Mouse (Mus musculus) intestine, embryonic 14.5 days (tissue): ENCODE data around the gene Hebp1. TPM values are rescaled to one million over a fixed set of nuclear protein-coding genes. Genes with fewer than 3 reads are reported as not detected.

ENCODE experiments used
- ATAC-seq: fragments of 200-750 bp; cut with Nextera tagmentation; replicated peaks from 2 replicates; pipeline ENCODE4 v1.8.0; 2017; ENCODE audit warnings: low read depth, moderate number of reproducible peaks, moderate TSS enrichment, moderate library complexity; ENCODE audit not compliant: low FRiP score, low TSS enrichment
- DNase-seq: peaks from one replicate; pipeline ENCODE4 v3.0.0-alpha.2; 2018; ENCODE audit warnings: low spot score
- H3K27ac ChIP-seq: fragments of 300-500 bp; sonication (generic); 2 replicates; pipeline ENCODE4 v1.5.1; 2014; ENCODE audit warnings: low read depth, mild to moderate bottlenecking, control low read depth
- H3K27me3 ChIP-seq: fragments of 300-500 bp; sonication (generic); replicated peaks from 2 replicates; pipeline ENCODE4 v1.6.1; 2014; ENCODE audit warnings: low read length, control low read depth; ENCODE audit not compliant: control insufficient read depth, insufficient read depth
- H3K36me3 ChIP-seq: fragments of 300-500 bp; sonication (generic); 2 replicates; pipeline ENCODE4 v1.6.1; 2014; ENCODE audit warnings: low read length, control low read depth; ENCODE audit not compliant: control insufficient read depth, insufficient read depth
- H3K4me1 ChIP-seq: fragments of 300-500 bp; sonication (generic); replicated peaks from 2 replicates; pipeline ENCODE4 v1.6.1; 2014; ENCODE audit warnings: low read length, control low read depth, mixed read lengths; ENCODE audit not compliant: control insufficient read depth, insufficient read depth
- H3K4me2 ChIP-seq: fragments of 300-500 bp; sonication (generic); 2 replicates; pipeline ENCODE4 v1.6.1; 2014; ENCODE audit warnings: low read length
- H3K4me3 ChIP-seq: fragments of 300-500 bp; sonication (generic); 2 replicates; pipeline ENCODE4 v1.5.1; 2014; ENCODE audit warnings: low read depth, low read length, control low read depth, mixed read lengths
- H3K9ac ChIP-seq: fragments of 300-500 bp; sonication (generic); 2 replicates; pipeline ENCODE4 v1.6.1; 2014; ENCODE audit warnings: mild to moderate bottlenecking, low read length
- H3K9me3 ChIP-seq: fragments of 300-500 bp; sonication (generic); 2 replicates; pipeline ENCODE4 v1.6.1; 2016; ENCODE audit warnings: low read length, control low read depth; ENCODE audit not compliant: control insufficient read depth
- WGBS: fragments of 180-500 bp; shearing (Covaris S2); extraction: QIAGEN DNeasy Blood & Tissue Kit; methylation state at CpG from one replicate; pipeline ENCODE4 v1.1.7; 2014; 5-methylcytosine and 5-hydroxymethylcytosine counted together
- polyA plus RNA-seq: library from polyadenylated mRNA; unstranded; fragments of >200 nt; fragmentation: Nextera tagmentation; extraction: Ambion mirVana; gene quantifications from 2 replicates; pipeline ENCODE4 v1.2.1, GENCODE M21; 2014

The Hebp1 gene
- polyA plus RNA-seq, 1 experiment from 2014 or later, result 14.7 TPM

GRCm38 (mm10) chr6:135192993-135193392 is 4.8 kb downstream of the Hebp1 start:
- DNase-seq, result no peak
- ATAC-seq, result no peak
- H3K4me2 ChIP-seq, result no peak overlapping the region
- H3K4me3 ChIP-seq, result no peak overlapping the region
- no peaks in the 10 kb centered on the region for H3K9me3 ChIP-seq
- H3K27ac ChIP-seq, result no peak overlapping the region
- 77% methylated on average over 8 of the region's 8 CpGs for WGBS
- no peak overlapping the region for H3K9ac ChIP-seq
- no peaks in the 10 kb centered on the region for H3K36me3 ChIP-seq
- H3K4me1 ChIP-seq, result no peaks in the 10 kb centered on the region
- no peaks in the 10 kb centered on the region for H3K27me3 ChIP-seq

GRCm38 (mm10) chr6:135191906-135192305 is 5.9 kb downstream of the Hebp1 start:
- Histone ChIP-seq H3K9me3 (no peaks in the 10 kb centered on the region), H3K4me3 (no peak overlapping the region), H3K9ac (no peak overlapping the region), H3K36me3 (no peaks in the 10 kb centered on the region), H3K27me3 (no peaks in the 10 kb centered on the region), H3K4me2 (no peak overlapping the region), H3K27ac (no peak overlapping the region), H3K4me1 (peaks cover 3% of the 10 kb centered on the region; the same call in 1 of the 2 replicates)
- ATAC-seq, result no peak
- no peak for DNase-seq
- 67% methylated on average over 1 of the region's 1 CpGs for WGBS

GRCm38 (mm10) chr6:135190122-135190521 is 7.7 kb downstream of the Hebp1 start:
- WGBS, result 80% methylated on average over 6 of the region's 6 CpGs
- H3K9ac ChIP-seq, result no peak overlapping the region
- H3K4me1 ChIP-seq, result peaks cover 3% of the 10 kb centered on the region; the same call in 1 of the 2 replicates

GRCm38 (mm10) chr6:135188629-135189028 is 9.2 kb downstream of the Hebp1 start:
- Histone ChIP-seq H3K27me3 (no peaks in the 10 kb centered on the region), H3K4me2 (no peak overlapping the region), H3K4me1 (peaks cover 3% of the 10 kb centered on the region; the same call in 1 of the 2 replicates), H3K4me3 (no peak overlapping the region), H3K36me3 (no peaks in the 10 kb centered on the region), H3K27ac (no peak overlapping the region), H3K9me3 (no peaks in the 10 kb centered on the region), H3K9ac (no peak overlapping the region)
- ATAC-seq (no peak), DNase-seq (no peak)
- 42% methylated on average over 4 of the region's 4 CpGs for WGBS

More at GRCm38 (mm10) chr6:135190122-135190521, 7.7 kb downstream of the Hebp1 start:
- Histone ChIP-seq H3K36me3 (no peaks in the 10 kb centered on the region), H3K4me3 (no peak overlapping the region), H3K27me3 (no peaks in the 10 kb centered on the region), H3K27ac (no peak overlapping the region), H3K9me3 (no peaks in the 10 kb centered on the region), H3K4me2 (no peak overlapping the region)
- no peak for DNase-seq
- no peak for ATAC-seq

GRCm38 (mm10) chr6:135187076-135187917 is 10.5 kb downstream of the Hebp1 start:
- peaks cover 3% of the 10 kb centered on the region; the same call in 1 of the 2 replicates for H3K4me1 ChIP-seq
- H3K27ac ChIP-seq, result no peak overlapping the region
- DNase-seq (no peak), ATAC-seq (no peak)
- H3K4me3 ChIP-seq, result no peak overlapping the region
- H3K4me2 ChIP-seq, result no peak overlapping the region
- no peaks in the 10 kb centered on the region for H3K9me3 ChIP-seq
- H3K27me3 ChIP-seq, result no peaks in the 10 kb centered on the region
- no peaks in the 10 kb centered on the region for H3K36me3 ChIP-seq
- H3K9ac ChIP-seq, result no peak overlapping the region
- 47% methylated on average over 10 of the region's 10 CpGs for WGBS

GRCm38 (mm10) chr6:135183961-135184360 is 13.9 kb downstream of the Hebp1 start:
- 47% methylated on average over 8 of the region's 8 CpGs for WGBS
- H3K4me2 ChIP-seq, result no peak overlapping the region
- no peak overlapping the region for H3K4me3 ChIP-seq
- ATAC-seq (no peak), DNase-seq (no peak)
- peaks cover 3% of the 10 kb centered on the region; the same call in 1 of the 2 replicates for H3K4me1 ChIP-seq
- no peaks in the 10 kb centered on the region for H3K36me3 ChIP-seq
- H3K9me3 ChIP-seq, result no peaks in the 10 kb centered on the region
- no peaks in the 10 kb centered on the region for H3K27me3 ChIP-seq
- no peak overlapping the region for H3K27ac ChIP-seq
- no peak overlapping the region for H3K9ac ChIP-seq

- DNase-seq (no peak), ATAC-seq (no peak)
- H3K9ac ChIP-seq, result no peak overlapping the region
- H3K27me3 ChIP-seq, result no peaks in the 10 kb centered on the region
- H3K27ac ChIP-seq, result no peak overlapping the region
- no peaks in the 10 kb centered on the region for H3K9me3 ChIP-seq
- peaks cover 3% of the 10 kb centered on the region; the same call in 1 of the 2 replicates for H3K4me1 ChIP-seq
- WGBS, result 45% methylated on average over 5 of the region's 5 CpGs
- no peak overlapping the region for H3K4me3 ChIP-seq
- no peak overlapping the region for H3K4me2 ChIP-seq
- no peaks in the 10 kb centered on the region for H3K36me3 ChIP-seq
These were observed 14.9 kb downstream of the Hebp1 start for GRCm38 (mm10) chr6:135182925-135183324.

GRCm38 (mm10) chr6:135178599-135178998 is 19.2 kb downstream of the Hebp1 start:
- Histone ChIP-seq H3K4me2 (no peak overlapping the region), H3K27me3 (no peaks in the 10 kb centered on the region), H3K9me3 (no peaks in the 10 kb centered on the region), H3K27ac (no peak overlapping the region), H3K4me1 (no peaks in the 10 kb centered on the region), H3K36me3 (no peaks in the 10 kb centered on the region), H3K4me3 (no peak overlapping the region), H3K9ac (no peak overlapping the region)
- ATAC-seq, result no peak
- 37% methylated on average over 3 of the region's 3 CpGs for WGBS
- DNase-seq, result no peak

- no peak overlapping the region for H3K9ac ChIP-seq
- no peaks in the 10 kb centered on the region for H3K36me3 ChIP-seq
- H3K27ac ChIP-seq, result no peak overlapping the region
- no peak overlapping the region for H3K4me2 ChIP-seq
- no peaks in the 10 kb centered on the region for H3K4me1 ChIP-seq
- H3K27me3 ChIP-seq, result no peaks in the 10 kb centered on the region
- ATAC-seq, result no peak
- no peak for DNase-seq
- H3K9me3 ChIP-seq, result no peaks in the 10 kb centered on the region
- no peak overlapping the region for H3K4me3 ChIP-seq
These were observed 20.6 kb downstream of the Hebp1 start for GRCm38 (mm10) chr6:135177271-135177670.
